Mouse (Mus musculus): ENCODE measurements around the gene Bicd1. TPM values are rescaled to one million over a fixed set of nuclear protein-coding genes. Genes with fewer than 3 reads are reported as not detected.
"Not testable (repeated sequence)": the region's sequence is repeated elsewhere in the genome, so short reads cannot be mapped to it uniquely, and the experiment has no call there.

Gene Bicd1
- polyA plus RNA-seq, 1 experiment from 2014 or later: 2.2 TPM

- ATAC-seq: no peak
- no peak overlapping the region for H3K4me3 ChIP-seq (ENCODE audit: low read depth, low read length)
- no peak for DNase-seq (ENCODE audit: low spot score)
- no peak for TF ChIP-seq CTCF (IDR thresholded peaks at IDR 0.05)
- no peak for TF ChIP-seq EP300 (IDR thresholded peaks at IDR 0.05)
- no peaks in the 10 kb centered on the region for H3K36me3 ChIP-seq (ENCODE audit: insufficient read depth, low read length)
- no peaks in the 10 kb centered on the region for H3K9me3 ChIP-seq (ENCODE audit: low read length)
- no peaks in the 10 kb centered on the region for H3K27me3 ChIP-seq (replicated peaks; ENCODE audit: insufficient read depth, low read length)
- no peaks in the 10 kb centered on the region for H3K4me1 ChIP-seq (ENCODE audit: insufficient read depth, low read depth, low read length)
- no peak overlapping the region for H3K9ac ChIP-seq (replicated peaks; ENCODE audit: low read depth)
- no peak overlapping the region for H3K27ac ChIP-seq (ENCODE audit: low read length)
- H3K4me2 ChIP-seq (replicated peaks; ENCODE audit: low read depth, low read length): no peak overlapping the region
- WGBS: 70% methylated on average over 10 of the region's 10 CpGs
Measured at GRCm38 (mm10) chr6:149445854-149446253, 37.2 kb downstream of the Bicd1 start.

- no peaks in the 10 kb centered on the region for H3K27me3 ChIP-seq (replicated peaks; ENCODE audit: insufficient read depth, low read length)
- H3K9ac ChIP-seq (replicated peaks; ENCODE audit: low read depth): no peak overlapping the region
- DNase-seq (ENCODE audit: low spot score) (no peak), ATAC-seq (no peak)
- H3K36me3 ChIP-seq (ENCODE audit: insufficient read depth, low read length): no peaks in the 10 kb centered on the region
- H3K9me3 ChIP-seq (ENCODE audit: low read length): no peaks in the 10 kb centered on the region
- no peaks in the 10 kb centered on the region for H3K4me1 ChIP-seq (ENCODE audit: insufficient read depth, low read depth, low read length)
- no peak overlapping the region for H3K27ac ChIP-seq (ENCODE audit: low read length)
- TF ChIP-seq CTCF (IDR thresholded peaks at IDR 0.05): no peak
- no peak for TF ChIP-seq EP300 (IDR thresholded peaks at IDR 0.05)
- H3K4me3 ChIP-seq (ENCODE audit: low read depth, low read length): no peak overlapping the region
- no peak overlapping the region for H3K4me2 ChIP-seq (replicated peaks; ENCODE audit: low read depth, low read length)
Measured at GRCm38 (mm10) chr6:149457324-149457723, 48.6 kb downstream of the Bicd1 start.

GRCm38 (mm10) chr6:149460971-149461370, 52.3 kb downstream of the Bicd1 start:
- ATAC-seq (no peak), DNase-seq (ENCODE audit: low spot score) (no peak)
- no peak overlapping the region for H3K4me2 ChIP-seq (replicated peaks; ENCODE audit: low read depth, low read length)
- no peaks in the 10 kb centered on the region for H3K36me3 ChIP-seq (ENCODE audit: insufficient read depth, low read length)
- no peak overlapping the region for H3K9ac ChIP-seq (replicated peaks; ENCODE audit: low read depth)
- no peak overlapping the region for H3K4me3 ChIP-seq (ENCODE audit: low read depth, low read length)
- 14% methylated on average over 1 of the region's 1 CpGs for WGBS
- no peak for TF ChIP-seq EP300 (IDR thresholded peaks at IDR 0.05)
- no peak for TF ChIP-seq CTCF (IDR thresholded peaks at IDR 0.05)
- H3K9me3 ChIP-seq (ENCODE audit: low read length): no peaks in the 10 kb centered on the region
- no peaks in the 10 kb centered on the region for H3K27me3 ChIP-seq (replicated peaks; ENCODE audit: insufficient read depth, low read length)
- no peak overlapping the region for H3K27ac ChIP-seq (ENCODE audit: low read length)
- no peaks in the 10 kb centered on the region for H3K4me1 ChIP-seq (ENCODE audit: insufficient read depth, low read depth, low read length)

- Histone ChIP-seq H3K9me3 (ENCODE audit: low read length) (no peaks in the 10 kb centered on the region), H3K4me2 (replicated peaks; ENCODE audit: low read depth, low read length) (no peak overlapping the region), H3K4me3 (ENCODE audit: low read depth, low read length) (no peak overlapping the region), H3K9ac (replicated peaks; ENCODE audit: low read depth) (no peak overlapping the region), H3K27me3 (replicated peaks; ENCODE audit: insufficient read depth, low read length) (no peaks in the 10 kb centered on the region), H3K36me3 (ENCODE audit: insufficient read depth, low read length) (no peaks in the 10 kb centered on the region), H3K27ac (ENCODE audit: low read length) (no peak overlapping the region), H3K4me1 (ENCODE audit: insufficient read depth, low read depth, low read length) (no peaks in the 10 kb centered on the region)
- WGBS: 74% methylated on average over 15 of the region's 15 CpGs
- TF ChIP-seq CTCF (IDR thresholded peaks at IDR 0.05) (no peak), EP300 (IDR thresholded peaks at IDR 0.05) (no peak)
- DNase-seq (ENCODE audit: low spot score): no peak
- ATAC-seq: no peak
Measured at GRCm38 (mm10) chr6:149471477-149471876, 62.8 kb downstream of the Bicd1 start.

- not testable (repeated sequence) for ATAC-seq; DNase-seq (ENCODE audit: low spot score); H3K4me1 ChIP-seq (ENCODE audit: insufficient read depth, low read depth, low read length); H3K36me3 ChIP-seq (ENCODE audit: insufficient read depth, low read length); H3K27me3 ChIP-seq (replicated peaks; ENCODE audit: insufficient read depth, low read length); H3K9me3 ChIP-seq (ENCODE audit: low read length); H3K4me3 ChIP-seq (ENCODE audit: low read depth, low read length); H3K9ac ChIP-seq (replicated peaks; ENCODE audit: low read depth); H3K4me2 ChIP-seq (replicated peaks; ENCODE audit: low read depth, low read length); H3K27ac ChIP-seq (ENCODE audit: low read length)
- 96% methylated on average over 6 of the region's 6 CpGs for WGBS
Measured at GRCm38 (mm10) chr6:149472441-149472840, 63.8 kb downstream of the Bicd1 start.

- DNase-seq (ENCODE audit: low spot score); H3K27ac ChIP-seq (ENCODE audit: low read length); ATAC-seq; H3K27me3 ChIP-seq (replicated peaks; ENCODE audit: insufficient read depth, low read length); H3K4me1 ChIP-seq (ENCODE audit: insufficient read depth, low read depth, low read length); H3K4me2 ChIP-seq (replicated peaks; ENCODE audit: low read depth, low read length); H3K36me3 ChIP-seq (ENCODE audit: insufficient read depth, low read length); H3K4me3 ChIP-seq (ENCODE audit: low read depth, low read length); H3K9ac ChIP-seq (replicated peaks; ENCODE audit: low read depth); H3K9me3 ChIP-seq (ENCODE audit: low read length): not testable (repeated sequence)
- WGBS: 92% methylated on average over 5 of the region's 5 CpGs
Measured at GRCm38 (mm10) chr6:149481868-149482267, 73.2 kb downstream of the Bicd1 start.

- H3K9me3 ChIP-seq (ENCODE audit: low read length): no peaks in the 10 kb centered on the region
- DNase-seq (ENCODE audit: low spot score): no peak
- H3K36me3 ChIP-seq (ENCODE audit: insufficient read depth, low read length): no peaks in the 10 kb centered on the region
- H3K27ac ChIP-seq (ENCODE audit: low read length): no peak overlapping the region
- WGBS: 90% methylated on average over 2 of the region's 2 CpGs
- ATAC-seq: no peak
- no peak overlapping the region for H3K4me2 ChIP-seq (replicated peaks; ENCODE audit: low read depth, low read length)
- H3K9ac ChIP-seq (replicated peaks; ENCODE audit: low read depth): no peak overlapping the region
- H3K27me3 ChIP-seq (replicated peaks; ENCODE audit: insufficient read depth, low read length): no peaks in the 10 kb centered on the region
- TF ChIP-seq EP300 (IDR thresholded peaks at IDR 0.05) (no peak), CTCF (IDR thresholded peaks at IDR 0.05) (no peak)
- no peak overlapping the region for H3K4me3 ChIP-seq (ENCODE audit: low read depth, low read length)
- no peaks in the 10 kb centered on the region for H3K4me1 ChIP-seq (ENCODE audit: insufficient read depth, low read depth, low read length)
Measured at GRCm38 (mm10) chr6:149494662-149495061, 86.0 kb downstream of the Bicd1 start.
